Mouse (Mus musculus) heart, embryonic 12.5 days (tissue): ENCODE data around the gene Coq5. TPM values are rescaled to one million over a fixed set of nuclear protein-coding genes. Genes with fewer than 3 reads are reported as not detected.

Experiments used
- ATAC-seq: fragments of 200-750 bp; cut with Nextera tagmentation; 2 replicates; pipeline ENCODE4 v1.8.0; 2017; ENCODE audit warnings: moderate TSS enrichment, moderate library complexity; ENCODE audit not compliant: insufficient number of reproducible peaks, low FRiP score
- H3K27ac ChIP-seq: fragments of 300-500 bp; sonication (generic); 2 replicates; pipeline ENCODE4 v1.5.1; 2016; ENCODE audit warnings: mild to moderate bottlenecking, moderate library complexity; ENCODE audit not compliant: poor library complexity, severe bottlenecking
- H3K27me3 ChIP-seq: fragments of 300-500 bp; sonication (generic); replicated peaks from 2 replicates; pipeline ENCODE4 v1.6.1; 2016; ENCODE audit warnings: mild to moderate bottlenecking, moderate library complexity
- H3K36me3 ChIP-seq: fragments of 300-500 bp; sonication (generic); 2 replicates; pipeline ENCODE4 v1.6.1; 2016; ENCODE audit warnings: mild to moderate bottlenecking, moderate library complexity
- H3K4me1 ChIP-seq: fragments of 300-500 bp; sonication (generic); replicated peaks from 2 replicates; pipeline ENCODE4 v1.6.1; 2016; ENCODE audit warnings: mild to moderate bottlenecking
- H3K4me2 ChIP-seq: fragments of 300-500 bp; sonication (generic); 2 replicates; pipeline ENCODE4 v1.6.1; 2016; ENCODE audit warnings: mild to moderate bottlenecking, moderate library complexity
- H3K4me3 ChIP-seq: fragments of 300-500 bp; sonication (generic); 2 replicates; pipeline ENCODE4 v1.5.1; 2016; ENCODE audit warnings: mild to moderate bottlenecking
- H3K9ac ChIP-seq: fragments of 300-500 bp; sonication (generic); 2 replicates; pipeline ENCODE4 v1.6.1; 2016; ENCODE audit warnings: mild to moderate bottlenecking, moderate library complexity
- H3K9me3 ChIP-seq: fragments of 300-500 bp; sonication (generic); replicated peaks from 2 replicates; pipeline ENCODE4 v1.6.1; 2016; ENCODE audit warnings: mild to moderate bottlenecking, moderate library complexity
- WGBS: fragments of 180-500 bp; shearing (Covaris S2); methylation state at CpG from one replicate; pipeline ENCODE4 v1.1.7; 2016; 5-methylcytosine and 5-hydroxymethylcytosine counted together
- polyA plus RNA-seq: library from polyadenylated mRNA; unstranded; fragments of >200 nt; fragmentation: Nextera tagmentation; extraction: Ambion mirVana; gene quantifications from 2 replicates; pipeline ENCODE4 v1.2.1, GENCODE M21; 2016

Coq5 gene
- polyA plus RNA-seq, 1 experiment from 2014 or later, result 76.0 TPM

DNA sequence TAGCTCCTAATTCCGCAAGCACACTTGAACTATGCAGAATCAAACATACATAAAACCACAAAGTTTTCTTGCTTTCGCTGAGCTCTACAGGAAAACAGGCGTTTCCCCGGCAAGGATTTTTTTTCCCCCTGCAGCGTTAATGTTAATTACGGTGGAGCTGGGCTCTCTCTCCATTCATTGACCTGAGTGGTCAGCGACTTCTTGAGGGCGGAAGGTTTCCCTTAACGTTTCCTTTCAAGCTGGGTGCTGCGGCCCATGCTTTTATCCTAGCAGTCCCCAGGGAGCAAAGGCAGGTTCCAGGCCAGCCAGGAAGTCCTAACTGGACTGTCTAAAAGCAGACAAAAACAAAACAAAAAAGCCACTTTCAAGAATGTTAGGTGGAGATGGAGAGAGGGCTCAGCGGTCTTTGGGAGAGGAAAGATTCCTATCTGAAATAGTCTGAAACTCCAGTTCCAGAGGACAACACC lies 40.7 kb upstream of the Coq5 start:
- Histone ChIP-seq H3K9me3 (no peaks in the 10 kb centered on the region), H3K4me3 (peak overlapping the region; percentile 93), H3K27me3 (no peaks in the 10 kb centered on the region; the same call in 1 of the 2 replicates), H3K36me3 (peaks cover 42% of the 10 kb centered on the region), H3K27ac (no peak overlapping the region), H3K4me2 (peak overlapping the region; percentile 93), H3K4me1 (peaks cover 9% of the 10 kb centered on the region), H3K9ac (peak overlapping the region; percentile 86; the same call in 1 of the 2 replicates)
- 6% methylated on average over 11 of the region's 11 CpGs for WGBS
- ATAC-seq, result no peak

DNA sequence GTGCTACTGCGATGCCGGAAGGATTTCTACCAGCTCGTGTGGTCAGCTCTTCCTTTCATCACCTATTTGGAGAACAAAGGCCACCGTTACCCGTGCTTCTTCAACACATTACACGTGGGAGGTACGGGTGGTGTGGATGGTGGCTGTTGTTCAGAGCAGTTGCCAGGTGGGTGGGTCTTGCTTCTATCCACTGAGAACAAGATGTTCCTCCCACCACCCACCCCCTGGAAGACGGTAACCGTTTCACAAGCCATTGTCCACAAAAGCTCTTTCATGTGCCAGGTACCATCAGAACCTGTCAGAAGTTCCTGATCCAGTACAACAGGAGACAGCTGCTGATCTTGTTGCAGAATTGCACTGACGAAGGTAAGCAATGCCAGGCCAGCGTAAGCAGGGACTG lies 39.3 kb upstream of the Coq5 start:
- Histone ChIP-seq H3K9ac (no peak overlapping the region), H3K36me3 (peaks cover 56% of the 10 kb centered on the region), H3K4me2 (no peak overlapping the region), H3K27ac (no peak overlapping the region), H3K9me3 (no peaks in the 10 kb centered on the region), H3K27me3 (no peaks in the 10 kb centered on the region), H3K4me3 (no peak overlapping the region), H3K4me1 (peaks cover 9% of the 10 kb centered on the region)
- 80% methylated on average over 11 of the region's 11 CpGs for WGBS
- ATAC-seq, result no peak

DNA sequence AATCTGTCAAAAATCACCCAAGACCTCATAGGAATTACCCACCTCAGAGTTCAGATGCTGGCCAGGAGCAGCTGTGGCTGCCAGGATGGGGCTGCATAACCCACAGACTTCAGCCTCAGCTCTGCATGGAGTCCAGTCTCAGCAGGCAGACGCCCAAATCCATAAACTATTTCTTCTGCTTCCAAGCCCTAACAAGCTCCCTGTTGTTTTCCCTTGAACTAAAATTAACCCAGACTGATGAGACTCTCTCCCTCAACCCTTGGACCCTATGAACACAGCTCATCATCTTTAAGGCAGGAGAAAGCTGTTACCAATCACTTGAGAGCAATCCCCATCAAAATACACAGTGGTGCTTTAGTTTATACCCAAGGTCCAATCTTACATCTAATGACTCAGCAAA lies 24.0 kb upstream of the Coq5 start:
- Histone ChIP-seq H3K27me3 (no peaks in the 10 kb centered on the region), H3K9me3 (no peaks in the 10 kb centered on the region), H3K36me3 (peaks cover 73% of the 10 kb centered on the region), H3K4me3 (no peak overlapping the region), H3K27ac (no peak overlapping the region), H3K9ac (no peak overlapping the region), H3K4me2 (no peak overlapping the region), H3K4me1 (peaks cover 2% of the 10 kb centered on the region; the same call in 1 of the 2 replicates)
- WGBS, result 90% methylated on average over 1 of the region's 1 CpGs
- ATAC-seq, result no peak

DNA sequence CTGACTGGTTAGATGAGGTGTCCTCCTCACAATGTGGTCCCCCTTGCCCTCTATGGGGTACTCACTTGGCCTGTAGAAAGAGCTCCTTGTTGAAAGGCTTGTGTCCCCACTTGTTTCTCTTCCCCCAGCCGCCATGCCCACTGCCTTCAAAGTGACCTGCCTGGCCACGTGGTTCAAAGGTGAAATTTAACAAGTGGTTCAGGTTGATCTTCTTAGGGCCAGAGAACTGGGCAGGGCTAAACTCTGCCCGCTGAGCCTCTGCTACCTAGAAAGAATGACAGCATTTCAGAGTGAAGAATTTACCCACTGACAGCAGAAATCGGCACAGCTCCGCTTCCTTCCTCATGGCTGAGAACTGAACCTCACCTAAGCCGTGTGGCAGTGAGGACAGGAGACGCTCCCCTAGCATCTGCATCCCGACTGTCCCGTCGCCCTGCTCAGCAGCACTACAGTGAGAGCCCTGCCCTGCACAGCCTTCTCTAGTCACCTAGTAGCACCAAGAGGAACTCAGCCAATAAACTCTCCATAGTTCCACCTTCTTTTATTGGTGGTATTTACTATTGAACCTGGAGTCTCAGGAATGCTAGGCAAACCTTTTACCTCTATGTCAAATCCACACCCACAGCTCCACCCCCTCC lies 22.4 kb upstream of the Coq5 start:
- Histone ChIP-seq H3K36me3 (peaks cover 62% of the 10 kb centered on the region), H3K9ac (no peak overlapping the region), H3K27ac (no peak overlapping the region), H3K4me3 (no peak overlapping the region), H3K27me3 (no peaks in the 10 kb centered on the region), H3K4me2 (no peak overlapping the region), H3K4me1 (peaks cover 6% of the 10 kb centered on the region; the same call in 1 of the 2 replicates), H3K9me3 (no peaks in the 10 kb centered on the region)
- no peak for ATAC-seq
- 88% methylated on average over 10 of the region's 10 CpGs for WGBS

DNA sequence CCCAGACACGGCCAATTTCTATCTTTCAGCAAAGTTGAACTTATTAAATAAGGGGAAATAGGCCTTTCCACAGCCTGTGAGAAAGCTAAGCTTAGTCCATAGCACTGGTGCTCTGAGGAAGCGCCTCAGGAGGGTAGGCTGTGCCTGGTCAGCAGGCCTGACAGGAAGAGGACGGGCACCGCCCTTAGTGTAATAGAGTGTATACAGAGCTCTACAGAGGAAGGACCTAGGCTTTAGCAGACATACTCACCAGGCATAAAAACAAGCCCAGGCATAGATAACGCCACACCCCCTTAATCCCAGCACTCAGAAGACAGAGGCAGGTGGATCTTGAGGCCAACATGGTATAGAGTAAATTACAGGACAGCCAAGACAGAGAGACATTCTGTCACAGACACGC lies 19.1 kb upstream of the Coq5 start:
- Histone ChIP-seq H3K4me3 (no peak overlapping the region), H3K27ac (no peak overlapping the region), H3K9ac (no peak overlapping the region), H3K27me3 (no peaks in the 10 kb centered on the region), H3K4me1 (peaks cover 25% of the 10 kb centered on the region), H3K9me3 (no peaks in the 10 kb centered on the region), H3K36me3 (peaks cover 62% of the 10 kb centered on the region), H3K4me2 (no peak overlapping the region)
- ATAC-seq, result peak; percentile 77
- WGBS, result 80% methylated on average over 6 of the region's 6 CpGs

DNA sequence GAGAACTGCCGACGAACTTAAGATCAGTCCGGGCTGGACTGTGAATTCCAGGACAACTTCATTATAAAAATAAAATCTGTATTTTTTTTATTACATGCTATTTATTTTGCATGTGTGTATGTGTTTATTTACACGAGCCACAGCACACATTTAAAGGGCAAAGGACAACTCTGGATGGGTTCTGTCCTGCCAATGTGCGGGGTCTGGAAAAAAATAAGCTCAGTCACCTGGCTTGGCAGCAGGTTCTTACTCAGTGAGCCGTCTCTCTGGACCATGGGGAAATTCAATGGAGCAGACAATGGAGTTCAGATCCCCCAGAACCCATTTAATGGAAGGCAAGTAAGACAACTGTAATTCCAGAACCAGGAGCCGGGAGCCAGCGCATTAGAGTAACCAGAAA lies 18.3 kb upstream of the Coq5 start:
- H3K4me1 ChIP-seq, result peaks cover 31% of the 10 kb centered on the region
- no peak for ATAC-seq
- no peak overlapping the region for H3K9ac ChIP-seq
- H3K9me3 ChIP-seq, result no peaks in the 10 kb centered on the region
- no peak overlapping the region for H3K27ac ChIP-seq
- H3K4me3 ChIP-seq, result no peak overlapping the region
- no peak overlapping the region for H3K4me2 ChIP-seq
- no peaks in the 10 kb centered on the region for H3K27me3 ChIP-seq
- peaks cover 58% of the 10 kb centered on the region for H3K36me3 ChIP-seq
- WGBS, result 90% methylated on average over 8 of the region's 8 CpGs

DNA sequence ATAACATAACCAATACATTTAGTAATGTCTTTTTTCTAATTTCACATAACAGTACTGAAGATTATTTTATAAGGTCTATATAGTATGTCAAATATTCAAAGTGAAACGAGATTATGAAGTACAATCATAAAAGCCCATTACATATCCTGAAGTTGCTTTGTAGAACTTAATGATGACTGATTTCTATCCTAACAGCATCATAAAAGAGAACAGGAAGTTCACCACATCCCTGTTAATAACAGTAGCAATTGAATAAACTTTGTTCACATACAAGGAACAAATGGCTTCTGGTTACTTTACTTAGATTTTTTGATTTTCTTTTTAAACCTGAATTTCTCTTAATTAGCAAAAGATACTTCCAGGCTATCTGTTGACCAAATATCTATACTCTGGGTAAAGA lies 17.6 kb upstream of the Coq5 start:
- ATAC-seq, result no peak
- Histone ChIP-seq H3K4me3 (no peak overlapping the region), H3K27me3 (no peaks in the 10 kb centered on the region), H3K4me1 (peaks cover 39% of the 10 kb centered on the region), H3K4me2 (no peak overlapping the region; the same call in 1 of the 2 replicates), H3K9ac (no peak overlapping the region), H3K36me3 (peaks cover 51% of the 10 kb centered on the region), H3K27ac (no peak overlapping the region), H3K9me3 (no peaks in the 10 kb centered on the region)
- 85% methylated on average over 1 of the region's 1 CpGs for whole genome bisulfite sequencing

DNA sequence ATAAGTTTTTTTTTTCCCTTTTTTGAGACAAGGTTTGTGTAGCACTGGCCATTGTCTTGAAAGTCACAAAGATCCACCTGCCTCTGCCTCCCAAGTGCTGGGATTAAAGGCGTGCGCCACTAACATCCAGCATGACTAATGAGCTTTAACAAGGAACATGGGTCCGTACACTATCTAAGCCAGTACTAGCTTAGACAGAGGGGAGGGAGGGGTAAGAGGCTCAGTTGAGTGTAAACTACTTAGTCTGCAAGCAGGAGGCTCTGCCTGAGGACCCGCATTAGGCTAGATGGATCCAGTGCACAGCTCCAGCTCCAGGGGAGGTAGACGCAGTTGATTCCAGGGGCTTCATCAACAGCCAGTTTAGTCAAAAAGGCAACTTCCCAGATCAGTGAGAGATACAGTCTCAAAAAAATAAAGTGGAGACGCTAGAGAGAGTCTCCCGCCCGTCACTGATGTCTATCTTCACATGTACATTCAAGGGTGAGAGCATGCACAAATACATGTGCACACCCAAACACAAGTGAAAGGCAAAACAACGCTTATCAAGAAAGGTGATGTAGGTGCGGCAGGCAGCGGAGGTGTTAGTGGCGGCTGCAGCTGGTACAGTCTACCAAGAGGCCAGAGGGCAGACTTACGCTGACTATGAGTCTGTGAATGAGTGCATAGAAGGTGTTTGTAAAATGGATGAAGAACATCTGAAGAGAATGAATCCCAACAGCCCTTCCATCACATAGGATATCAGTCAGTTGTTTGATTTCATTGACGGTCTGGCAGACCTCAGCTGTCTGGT lies 16.8 kb upstream of the Coq5 start:
- H3K4me1 ChIP-seq, result peaks cover 46% of the 10 kb centered on the region
- WGBS, result 83% methylated on average over 14 of the region's 14 CpGs
- H3K9ac ChIP-seq, result no peak overlapping the region
- H3K4me3 ChIP-seq, result no peak overlapping the region
- 0 out of 2 replicates have a peak overlapping the region, but pooled peaks have one; percentile 10 for H3K4me2 ChIP-seq
- no peaks in the 10 kb centered on the region for H3K27me3 ChIP-seq
- peaks cover 43% of the 10 kb centered on the region for H3K36me3 ChIP-seq
- H3K27ac ChIP-seq, result no peak overlapping the region
- H3K9me3 ChIP-seq, result no peaks in the 10 kb centered on the region
- no peak for ATAC-seq

DNA sequence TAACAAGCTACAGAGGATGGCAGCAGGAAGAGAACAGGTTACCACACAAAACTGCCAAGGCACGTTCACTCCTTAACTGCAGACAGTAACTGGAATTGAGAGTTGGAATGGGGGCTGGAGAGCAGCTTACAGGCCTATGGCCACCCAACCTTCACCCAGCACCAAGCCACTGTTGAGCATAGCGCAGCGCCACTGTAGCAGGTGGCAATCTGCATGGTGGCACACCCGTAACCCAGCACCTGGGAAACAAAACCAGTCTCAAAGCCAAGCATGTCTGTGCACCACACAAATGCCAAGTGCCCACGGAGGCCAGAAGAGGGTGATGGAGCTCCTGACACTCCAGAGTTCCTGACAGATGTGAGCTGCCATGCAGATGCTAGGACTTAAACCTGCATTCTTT lies 13.1 kb upstream of the Coq5 start:
- 78% methylated on average over 5 of the region's 5 CpGs for WGBS
- ATAC-seq, result no peak
- Histone ChIP-seq H3K9me3 (no peaks in the 10 kb centered on the region), H3K27me3 (no peaks in the 10 kb centered on the region), H3K36me3 (peaks cover 26% of the 10 kb centered on the region), H3K9ac (0 out of 2 replicates have a peak overlapping the region, but pooled peaks have one; percentile 20), H3K4me2 (peak overlapping the region; percentile 40), H3K4me1 (peaks cover 75% of the 10 kb centered on the region), H3K27ac (peak overlapping the region; percentile 85), H3K4me3 (no peak overlapping the region)

DNA sequence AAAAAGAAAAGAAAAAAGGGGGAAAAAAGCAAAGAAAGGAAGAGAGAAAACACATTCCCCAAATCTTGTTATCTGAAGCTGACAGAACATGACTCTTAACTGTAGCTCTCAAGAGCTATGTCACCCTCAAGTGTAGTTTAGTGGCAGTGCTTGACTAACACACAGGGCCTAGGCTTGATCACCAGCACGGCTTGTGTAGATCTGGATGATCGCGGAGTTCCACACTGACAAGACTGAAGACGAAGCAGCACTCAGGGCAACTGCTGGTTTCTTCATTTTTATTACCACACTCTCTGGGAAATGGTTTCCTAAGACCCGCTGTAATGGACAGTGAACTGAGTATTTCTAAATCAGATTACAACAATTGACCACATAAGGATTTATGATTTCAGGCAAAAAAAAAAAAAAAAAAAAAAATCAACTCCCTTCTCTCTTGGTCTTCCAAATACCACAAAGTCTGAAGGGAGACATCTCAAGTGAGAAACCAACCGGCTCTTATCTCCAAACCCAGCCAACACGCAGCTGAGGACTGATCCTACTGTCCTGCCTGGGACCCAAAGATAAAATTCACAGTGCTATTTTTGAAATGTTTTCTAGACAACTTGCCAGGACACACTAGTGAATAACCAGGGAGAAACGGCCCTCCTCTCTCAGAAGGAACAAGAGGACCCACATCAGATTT lies 12.5 kb upstream of the Coq5 start:
- H3K4me3 ChIP-seq, result no peak overlapping the region
- ATAC-seq, result peak; percentile 84
- no peaks in the 10 kb centered on the region for H3K9me3 ChIP-seq
- H3K4me1 ChIP-seq, result peaks cover 78% of the 10 kb centered on the region
- H3K27ac ChIP-seq, result peak overlapping the region; percentile 85
- 34% methylated on average over 8 of the region's 8 CpGs for WGBS
- peak overlapping the region; percentile 40 for H3K4me2 ChIP-seq
- no peaks in the 10 kb centered on the region for H3K27me3 ChIP-seq
- H3K9ac ChIP-seq, result peak overlapping the region; percentile 54; the same call in 1 of the 2 replicates
- H3K36me3 ChIP-seq, result peaks cover 26% of the 10 kb centered on the region
